Mouse (Mus musculus): ENCODE measurements at regions not wholly inside any gene's neighbourhood (a gene's known extent, or its start where the extent isn't known, plus 50 kb on each side); places are given as distances from the start of the nearest gene placed in this dataset.

GRCm38 (mm10) chr2:160000449-160000848 lies 333.5 kb downstream of the Gm826 start:
- Histone ChIP-seq H3K36me3 (no peaks in the 10 kb centered on the region), H3K4me2 (replicated peaks) (no peak overlapping the region), H3K27ac (no peak overlapping the region), H3K27me3 (no peaks in the 10 kb centered on the region), H3K9me3 (no peaks in the 10 kb centered on the region), H3K4me3 (replicated peaks) (no peak overlapping the region), H3K9ac (replicated peaks) (no peak overlapping the region), H3K4me1 (replicated peaks) (no peaks in the 10 kb centered on the region)
- ATAC-seq = no peak
- 74% methylated on average over 4 of the region's 4 CpGs for WGBS

- no peak for ATAC-seq
- WGBS = 86% methylated on average over 9 of the region's 9 CpGs
- Histone ChIP-seq H3K4me3 (replicated peaks) (no peak overlapping the region), H3K27ac (no peak overlapping the region), H3K4me1 (replicated peaks) (no peaks in the 10 kb centered on the region), H3K9ac (replicated peaks) (no peak overlapping the region), H3K4me2 (replicated peaks) (no peak overlapping the region), H3K9me3 (no peaks in the 10 kb centered on the region), H3K27me3 (no peaks in the 10 kb centered on the region), H3K36me3 (no peaks in the 10 kb centered on the region)
These were observed 336.6 kb downstream of the Gm826 start for GRCm38 (mm10) chr2:159997395-159997794.

DNA sequence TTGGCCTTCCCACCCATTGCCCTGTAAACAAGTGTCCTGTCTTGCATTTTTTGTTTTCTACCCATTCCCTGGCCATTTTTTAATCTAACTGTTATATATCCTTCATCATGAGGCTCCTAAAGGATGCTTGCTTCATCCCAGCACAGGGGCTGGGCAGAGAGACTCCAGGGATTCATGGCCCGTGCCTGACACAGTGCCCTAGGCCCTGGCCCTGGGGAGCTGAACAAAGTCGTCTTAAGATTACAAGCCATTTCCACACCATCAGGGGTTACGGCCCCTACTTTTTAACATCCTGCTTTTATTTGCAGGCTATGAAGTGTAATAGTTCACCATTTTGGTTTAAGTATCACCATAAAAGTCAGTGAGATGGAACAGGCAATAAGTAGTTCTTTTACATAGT lies 339.5 kb downstream of the Gm826 start:
- Histone ChIP-seq H3K4me1 (replicated peaks) (no peaks in the 10 kb centered on the region), H3K4me2 (replicated peaks) (no peak overlapping the region), H3K4me3 (replicated peaks) (no peak overlapping the region), H3K9me3 (no peaks in the 10 kb centered on the region), H3K27ac (no peak overlapping the region), H3K36me3 (no peaks in the 10 kb centered on the region), H3K27me3 (no peaks in the 10 kb centered on the region), H3K9ac (replicated peaks) (no peak overlapping the region)
- 71% methylated on average over 3 of the region's 3 CpGs for WGBS
- no peak for ATAC-seq

- no peak overlapping the region for H3K4me2 ChIP-seq (replicated peaks)
- no peak overlapping the region for H3K27ac ChIP-seq
- WGBS = 79% methylated on average over 7 of the region's 7 CpGs
- no peaks in the 10 kb centered on the region for H3K36me3 ChIP-seq
- no peak overlapping the region for H3K9ac ChIP-seq (replicated peaks)
- H3K9me3 ChIP-seq = no peaks in the 10 kb centered on the region
- H3K4me3 ChIP-seq (replicated peaks) = no peak overlapping the region
- no peaks in the 10 kb centered on the region for H3K27me3 ChIP-seq
- no peaks in the 10 kb centered on the region for H3K4me1 ChIP-seq (replicated peaks)
- ATAC-seq = no peak
These were observed 347.2 kb downstream of the Gm826 start for GRCm38 (mm10) chr2:159986719-159987118.

- H3K36me3 ChIP-seq = no peaks in the 10 kb centered on the region
- H3K4me3 ChIP-seq (replicated peaks) = no peak overlapping the region
- no peaks in the 10 kb centered on the region for H3K27me3 ChIP-seq
- ATAC-seq = no peak
- H3K4me1 ChIP-seq (replicated peaks) = no peaks in the 10 kb centered on the region
- no peak overlapping the region for H3K27ac ChIP-seq
- no peak overlapping the region for H3K4me2 ChIP-seq (replicated peaks)
- H3K9ac ChIP-seq (replicated peaks) = no peak overlapping the region
- 93% methylated on average over 3 of the region's 3 CpGs for WGBS
- H3K9me3 ChIP-seq = no peaks in the 10 kb centered on the region
These were observed 352.3 kb downstream of the Gm826 start for GRCm38 (mm10) chr2:159981694-159982093.

DNA sequence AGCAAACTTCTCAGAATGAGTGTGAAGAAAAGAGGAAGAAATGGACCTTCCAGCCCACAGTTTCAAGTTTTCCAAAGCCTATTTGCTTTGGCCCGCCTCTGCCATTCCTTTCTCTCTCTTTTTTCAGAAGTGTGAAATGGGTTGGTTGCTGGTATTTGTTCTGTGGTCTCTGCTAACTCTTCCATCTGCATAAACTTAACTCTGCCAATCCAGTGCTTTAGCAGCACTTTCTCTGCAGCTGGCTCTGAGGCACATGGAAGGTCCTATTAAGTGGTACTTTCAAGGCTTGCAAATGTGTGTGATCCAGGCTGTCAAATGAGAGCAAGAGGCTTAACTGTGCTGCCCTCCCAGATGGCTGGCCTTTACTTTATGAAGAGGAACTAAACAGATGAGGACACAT lies 383.6 kb downstream of the Gm826 start:
- WGBS = 70% methylated on average over 1 of the region's 1 CpGs
- Histone ChIP-seq H3K27me3 (no peaks in the 10 kb centered on the region), H3K9ac (replicated peaks) (no peak overlapping the region), H3K4me1 (replicated peaks) (no peaks in the 10 kb centered on the region), H3K9me3 (no peaks in the 10 kb centered on the region), H3K4me2 (replicated peaks) (no peak overlapping the region), H3K4me3 (replicated peaks) (no peak overlapping the region), H3K27ac (no peak overlapping the region), H3K36me3 (no peaks in the 10 kb centered on the region)
- no peak for ATAC-seq

GRCm38 (mm10) chr2:159949046-159949445 lies 384.9 kb downstream of the Gm826 start:
- no peaks in the 10 kb centered on the region for H3K36me3 ChIP-seq
- ATAC-seq = no peak

DNA sequence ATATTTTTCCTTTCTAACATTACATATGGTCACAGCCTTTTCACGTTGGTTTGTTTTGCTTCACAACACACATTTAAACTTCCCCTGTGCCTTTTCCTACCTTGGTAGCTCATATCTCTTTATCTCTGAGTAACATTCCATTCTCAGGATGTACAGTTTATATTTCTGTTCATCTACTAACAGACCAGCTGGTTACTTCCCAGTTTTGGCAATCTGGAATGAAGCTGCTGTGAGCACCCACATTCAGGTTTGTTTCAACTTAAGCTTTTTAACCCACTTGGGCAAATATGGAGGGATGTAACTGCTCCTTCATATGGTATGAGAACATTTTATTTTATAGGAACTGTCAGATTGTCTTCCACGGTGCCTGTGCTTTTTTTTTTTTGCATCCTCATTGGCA lies 403.2 kb downstream of the Gm826 start:
- Histone ChIP-seq H3K9ac (replicated peaks) (no peak overlapping the region), H3K4me2 (replicated peaks) (no peak overlapping the region), H3K4me1 (replicated peaks) (no peaks in the 10 kb centered on the region), H3K27me3 (no peaks in the 10 kb centered on the region), H3K4me3 (replicated peaks) (no peak overlapping the region), H3K27ac (no peak overlapping the region), H3K36me3 (no peaks in the 10 kb centered on the region), H3K9me3 (no peaks in the 10 kb centered on the region)
- no peak for ATAC-seq
- 96% methylated on average over 2 of the region's 2 CpGs for WGBS

More at GRCm38 (mm10) chr2:159949046-159949445, 384.9 kb downstream of the Gm826 start:
- H3K4me2 ChIP-seq (replicated peaks) = no peak overlapping the region
- H3K4me3 ChIP-seq (replicated peaks) = no peak overlapping the region
- H3K9ac ChIP-seq (replicated peaks) = no peak overlapping the region
- no peaks in the 10 kb centered on the region for H3K9me3 ChIP-seq
- H3K27me3 ChIP-seq = no peaks in the 10 kb centered on the region
- H3K4me1 ChIP-seq (replicated peaks) = no peaks in the 10 kb centered on the region
- no peak overlapping the region for H3K27ac ChIP-seq
- WGBS = 90% methylated on average over 4 of the region's 4 CpGs

DNA sequence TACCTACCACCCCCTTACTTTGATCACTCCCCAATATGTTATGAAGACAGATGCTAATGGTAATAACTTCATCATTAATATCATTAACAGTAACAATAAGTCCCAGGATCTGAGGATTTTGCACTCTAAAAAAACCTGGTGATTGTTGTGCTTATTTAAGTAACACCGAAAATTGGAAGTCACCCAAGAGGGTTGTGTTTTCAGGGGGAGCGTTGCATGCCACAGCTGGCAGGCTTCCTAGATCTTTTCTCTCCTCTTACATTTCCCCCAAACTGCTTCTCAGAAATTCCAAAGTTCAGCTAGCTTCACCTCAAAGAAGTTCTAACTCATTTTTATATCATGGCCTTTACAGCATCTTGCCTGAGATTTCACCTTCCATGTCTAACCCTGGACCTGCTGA lies 444.3 kb downstream of the Gm826 start:
- no peak overlapping the region for H3K27ac ChIP-seq
- no peaks in the 10 kb centered on the region for H3K27me3 ChIP-seq
- H3K9ac ChIP-seq (replicated peaks) = no peak overlapping the region
- H3K9me3 ChIP-seq = no peaks in the 10 kb centered on the region
- no peak for ATAC-seq
- no peak overlapping the region for H3K4me3 ChIP-seq (replicated peaks)
- 92% methylated on average over 2 of the region's 2 CpGs for WGBS
- no peaks in the 10 kb centered on the region for H3K36me3 ChIP-seq
- no peak overlapping the region for H3K4me2 ChIP-seq (replicated peaks)
- no peaks in the 10 kb centered on the region for H3K4me1 ChIP-seq (replicated peaks)

GRCm38 (mm10) chr2:159884773-159885459 lies 449.0 kb downstream of the Gm826 start:
- Histone ChIP-seq H3K9ac (replicated peaks) (no peak overlapping the region), H3K4me1 (replicated peaks) (no peaks in the 10 kb centered on the region), H3K27me3 (no peaks in the 10 kb centered on the region), H3K36me3 (no peaks in the 10 kb centered on the region), H3K4me2 (replicated peaks) (no peak overlapping the region), H3K9me3 (no peaks in the 10 kb centered on the region), H3K27ac (no peak overlapping the region), H3K4me3 (replicated peaks) (no peak overlapping the region)
- no peak for ATAC-seq
- 89% methylated on average over 6 of the region's 6 CpGs for WGBS

DNA sequence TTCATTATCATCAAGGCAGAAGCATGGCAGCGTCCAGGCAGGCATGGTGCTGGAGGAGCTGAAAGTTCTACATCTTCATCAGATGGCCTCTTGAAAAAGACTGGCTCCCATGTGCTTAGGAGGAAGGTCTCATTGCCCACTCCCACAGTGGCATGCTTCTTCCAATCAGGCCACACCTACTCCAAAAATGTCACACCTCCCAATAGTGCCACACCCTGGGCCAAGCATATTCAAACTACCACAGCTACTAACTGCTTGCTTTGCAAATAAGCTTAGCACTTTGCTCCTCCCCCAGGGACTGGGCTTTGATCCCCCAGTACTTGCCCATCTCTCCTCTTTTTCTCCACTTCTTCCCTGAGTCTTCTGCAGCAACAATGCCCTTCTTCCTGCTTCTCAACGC lies 467.0 kb downstream of the Gm826 start:
- 64% methylated on average over 2 of the region's 2 CpGs for WGBS
- Histone ChIP-seq H3K9me3 (no peaks in the 10 kb centered on the region), H3K4me2 (replicated peaks) (no peak overlapping the region), H3K9ac (replicated peaks) (no peak overlapping the region), H3K4me3 (replicated peaks) (no peak overlapping the region), H3K36me3 (no peaks in the 10 kb centered on the region), H3K4me1 (replicated peaks) (no peaks in the 10 kb centered on the region), H3K27ac (no peak overlapping the region), H3K27me3 (no peaks in the 10 kb centered on the region)
- no peak for ATAC-seq

GRCm38 (mm10) chr2:159866391-159866790 lies 467.6 kb downstream of the Gm826 start:
- Histone ChIP-seq H3K9me3 (no peaks in the 10 kb centered on the region), H3K4me2 (replicated peaks) (no peak overlapping the region), H3K36me3 (no peaks in the 10 kb centered on the region), H3K4me1 (replicated peaks) (no peaks in the 10 kb centered on the region), H3K27me3 (no peaks in the 10 kb centered on the region), H3K4me3 (replicated peaks) (no peak overlapping the region), H3K9ac (replicated peaks) (no peak overlapping the region), H3K27ac (no peak overlapping the region)
- WGBS = 71% methylated on average over 1 of the region's 1 CpGs
- ATAC-seq = no peak

- 50% methylated on average over 1 of the region's 1 CpGs for WGBS
- Histone ChIP-seq H3K4me3 (replicated peaks) (no peak overlapping the region), H3K36me3 (no peaks in the 10 kb centered on the region), H3K27ac (no peak overlapping the region), H3K4me2 (replicated peaks) (no peak overlapping the region), H3K27me3 (no peaks in the 10 kb centered on the region), H3K4me1 (replicated peaks) (no peaks in the 10 kb centered on the region), H3K9me3 (no peaks in the 10 kb centered on the region), H3K9ac (replicated peaks) (no peak overlapping the region)
- no peak for ATAC-seq
These were observed 470.8 kb downstream of the Gm826 start for GRCm38 (mm10) chr2:159863185-159863584.
